Mouse (Mus musculus): Measurements from ENCODE around the gene Tmem91. TPM values are rescaled to one million over a fixed set of nuclear protein-coding genes. Genes with fewer than 3 reads are reported as not detected.
A peak's percentile ranks its signal among the peaks of the same experiment; 100 is the strongest.

Gene Tmem91
- polyA plus RNA-seq, 1 experiment from 2014 or later, result 3.4 TPM

DNA sequence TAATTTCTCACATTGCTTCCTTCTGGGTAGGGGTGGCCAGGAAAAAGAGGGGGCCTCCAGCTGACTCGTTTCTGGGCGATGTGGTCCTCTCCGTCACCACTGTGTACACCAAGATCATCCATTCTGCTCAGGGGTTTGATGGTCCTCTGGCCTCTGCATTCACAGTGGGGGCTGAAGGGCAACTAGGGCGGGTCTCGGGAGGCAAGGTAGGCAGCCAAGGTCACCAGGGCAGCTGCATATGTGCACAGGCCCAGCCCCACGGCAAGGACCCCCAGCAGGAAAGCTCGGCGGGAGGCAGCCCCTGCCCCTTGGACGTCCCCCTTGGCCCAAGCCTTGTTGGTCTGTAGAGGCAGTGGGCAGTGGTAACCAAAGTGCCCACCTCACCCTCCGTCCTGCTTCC is 5.8 kb downstream of the Tmem91 start:
- no peak overlapping the region for H3K27ac ChIP-seq (replicated peaks)
- no peaks in the 10 kb centered on the region for H3K9me3 ChIP-seq (replicated peaks)
- H3K27me3 ChIP-seq, result peaks cover 12% of the 10 kb centered on the region
- WGBS, result 84% methylated on average over 10 of the region's 10 CpGs
- ATAC-seq (ENCODE audit: insufficient number of reproducible peaks, low FRiP score, low TSS enrichment, low read depth), result no peak
- H3K4me3 ChIP-seq (replicated peaks), result no peak overlapping the region
- H3K4me2 ChIP-seq (replicated peaks), result no peak overlapping the region
- H3K36me3 ChIP-seq, result peaks cover 50% of the 10 kb centered on the region
- H3K9ac ChIP-seq, result no peak overlapping the region
- H3K4me1 ChIP-seq, result no peaks in the 10 kb centered on the region

DNA sequence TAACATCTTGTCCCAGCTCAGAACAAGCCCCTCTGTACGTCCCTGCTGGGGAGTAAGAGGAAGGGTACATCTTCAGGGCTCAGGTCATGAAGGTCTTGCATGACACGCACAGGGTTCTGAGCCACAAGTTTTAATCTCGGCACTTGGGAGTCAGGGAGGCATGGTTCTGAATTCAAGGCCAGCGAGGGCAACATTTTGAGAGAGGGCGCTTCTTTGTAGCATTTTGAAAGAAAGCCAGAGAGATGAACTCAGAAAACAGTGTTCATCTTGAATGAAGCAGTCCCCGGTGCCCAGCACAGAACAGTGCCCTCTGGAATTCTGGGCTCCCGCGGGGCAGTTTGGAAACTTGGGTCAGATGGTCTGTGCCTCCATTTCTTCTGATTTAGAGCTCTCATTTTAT is 8.6 kb downstream of the Tmem91 start:
- no peak overlapping the region for H3K4me2 ChIP-seq (replicated peaks)
- H3K4me1 ChIP-seq, result no peaks in the 10 kb centered on the region
- H3K4me3 ChIP-seq (replicated peaks), result no peak overlapping the region
- 94% methylated on average over 8 of the region's 8 CpGs for WGBS
- no peaks in the 10 kb centered on the region for H3K27me3 ChIP-seq
- no peaks in the 10 kb centered on the region for H3K9me3 ChIP-seq (replicated peaks)
- no peak overlapping the region for H3K27ac ChIP-seq (replicated peaks)
- peaks cover 66% of the 10 kb centered on the region for H3K36me3 ChIP-seq
- H3K9ac ChIP-seq, result no peak overlapping the region
- no peak for ATAC-seq (ENCODE audit: insufficient number of reproducible peaks, low FRiP score, low TSS enrichment, low read depth)

DNA sequence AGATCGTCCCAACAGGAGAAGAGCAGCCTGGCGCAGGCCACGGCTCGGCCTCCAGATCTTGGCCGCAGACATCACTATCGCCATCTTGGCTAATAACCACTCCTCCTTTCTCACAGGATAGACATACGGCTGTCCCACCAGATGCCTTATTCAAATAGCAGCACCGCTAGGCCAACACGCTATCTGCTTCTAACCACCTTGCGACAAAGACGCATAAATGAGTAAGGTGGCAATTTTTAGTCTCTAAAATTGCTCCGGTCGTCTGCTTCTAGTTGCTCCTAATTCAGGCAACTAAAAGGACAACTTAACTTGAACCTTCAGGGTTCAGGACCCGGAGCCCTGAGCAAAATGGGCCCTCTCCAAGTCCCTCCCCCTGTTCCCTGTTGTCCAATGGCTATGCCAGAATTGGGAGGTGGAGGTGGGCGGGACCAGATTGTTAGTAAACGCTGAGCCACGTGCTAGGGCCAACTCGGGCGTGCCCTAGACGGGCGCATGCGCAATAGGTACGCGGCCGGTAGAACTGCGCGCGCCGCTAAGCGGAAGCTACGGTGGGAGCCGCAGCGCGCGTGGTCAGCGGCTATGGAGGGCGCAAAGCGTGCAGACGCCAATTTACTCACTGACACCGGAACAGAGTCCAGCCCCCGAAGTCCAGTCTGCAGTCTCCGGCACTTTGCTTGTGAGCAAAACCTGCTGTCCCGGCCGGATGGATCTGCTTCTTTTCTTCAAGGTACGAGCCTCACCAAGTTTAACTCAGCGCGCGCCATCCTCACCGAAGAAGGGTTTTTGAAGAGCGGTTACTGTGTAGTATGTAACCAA is 16.1 kb downstream of the Tmem91 start, which contains the start of the genes Bckdha and Exosc5:
Gene Bckdha (minus strand): TSS at position 325 of the 816 bp plus-strand sequence.
Gene Exosc5 (plus strand): TSS at position 508 of the 816 bp plus-strand sequence.
- peaks cover 31% of the 10 kb centered on the region for H3K4me1 ChIP-seq
- under 1% methylated on average over 50 of the region's 50 CpGs for WGBS
- H3K27me3 ChIP-seq, result no peaks in the 10 kb centered on the region
- peak within 1 kb of the TSS; percentile 69 for H3K9ac ChIP-seq
- peaks cover 13% of the 10 kb centered on the region for H3K36me3 ChIP-seq
- ATAC-seq (ENCODE audit: insufficient number of reproducible peaks, low FRiP score, low TSS enrichment, low read depth), result peak; percentile 98
- peak within 1 kb of the TSS; percentile 77 for H3K4me2 ChIP-seq (replicated peaks)
- H3K4me3 ChIP-seq (replicated peaks), result peak within 1 kb of the TSS; percentile 72
- H3K27ac ChIP-seq (replicated peaks), result peak within 1 kb of the TSS; percentile 74
- H3K9me3 ChIP-seq (replicated peaks), result no peaks in the 10 kb centered on the region

DNA sequence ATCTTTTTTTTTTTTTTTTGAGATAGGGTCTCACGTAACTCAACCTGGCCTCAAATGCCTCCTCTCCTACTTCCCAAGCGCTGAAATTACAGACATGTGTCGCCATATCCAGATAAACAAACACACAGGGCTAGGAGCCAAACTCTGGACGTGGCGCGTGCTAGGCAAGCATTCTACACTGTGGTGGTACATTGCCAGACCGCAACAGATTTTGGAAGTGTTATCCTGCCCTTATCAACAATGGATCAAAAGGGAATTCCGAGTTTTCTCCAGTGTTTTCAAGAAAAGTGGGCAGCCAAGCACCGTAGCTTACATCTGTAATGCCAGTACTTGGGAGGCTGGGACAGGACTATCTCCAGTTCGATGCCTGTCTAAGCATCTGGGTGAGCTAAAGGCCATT is 17.2 kb downstream of the Tmem91 start:
- peaks cover 4% of the 10 kb centered on the region; the same call in 1 of the 2 replicates for H3K36me3 ChIP-seq
- no peaks in the 10 kb centered on the region for H3K27me3 ChIP-seq
- 34% methylated on average over 10 of the region's 10 CpGs for WGBS
- peak overlapping the region; percentile 77 for H3K4me2 ChIP-seq (replicated peaks)
- peak overlapping the region; percentile 69 for H3K9ac ChIP-seq
- ATAC-seq (ENCODE audit: insufficient number of reproducible peaks, low FRiP score, low TSS enrichment, low read depth), result no peak
- H3K9me3 ChIP-seq (replicated peaks), result no peaks in the 10 kb centered on the region
- no peak overlapping the region for H3K27ac ChIP-seq (replicated peaks)
- peak overlapping the region; percentile 72 for H3K4me3 ChIP-seq (replicated peaks)
- peaks cover 31% of the 10 kb centered on the region for H3K4me1 ChIP-seq

DNA sequence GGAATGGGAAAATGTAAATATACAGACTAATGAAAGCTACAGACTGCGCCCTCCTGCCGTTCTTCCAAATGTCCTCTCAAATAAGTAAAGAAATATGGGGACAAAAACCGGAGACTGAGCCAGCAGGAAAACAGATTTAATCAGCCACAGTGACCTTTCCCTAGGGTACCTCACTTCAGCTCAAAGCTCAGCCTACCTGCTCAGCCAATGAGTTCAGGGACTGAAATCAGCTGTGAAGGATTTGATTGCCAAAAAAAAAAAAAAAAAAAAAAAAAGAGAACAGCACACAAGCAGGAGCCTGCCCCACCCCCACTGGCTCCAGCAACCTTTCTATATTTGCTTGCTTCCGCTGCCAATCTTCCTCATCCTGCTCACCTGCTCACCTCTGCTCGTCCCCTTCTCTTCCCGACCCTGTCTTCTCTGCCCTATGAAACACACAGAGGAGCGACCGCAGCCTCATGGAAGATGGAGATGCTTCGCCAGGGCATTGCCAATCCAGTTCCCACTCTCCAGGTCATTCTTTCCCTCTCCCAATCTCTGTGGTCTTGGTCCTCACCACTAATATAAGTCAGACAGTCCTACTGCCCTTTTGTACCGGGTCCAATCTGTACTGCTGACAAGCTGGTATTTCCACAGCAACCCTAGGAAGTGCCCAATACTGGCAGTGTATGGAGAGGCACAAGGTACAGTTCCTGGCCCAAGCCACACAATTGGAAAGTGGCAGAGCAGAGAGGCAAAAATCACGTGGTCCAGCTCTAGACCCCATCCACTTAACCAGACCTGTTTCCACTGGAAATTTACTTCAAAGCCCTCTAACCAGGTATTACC is 19.2 kb downstream of the Tmem91 start:
- peaks cover 31% of the 10 kb centered on the region for H3K4me1 ChIP-seq
- H3K36me3 ChIP-seq, result no peaks in the 10 kb centered on the region
- H3K4me2 ChIP-seq (replicated peaks), result no peak overlapping the region
- no peak overlapping the region for H3K9ac ChIP-seq
- WGBS, result 76% methylated on average over 11 of the region's 11 CpGs
- no peaks in the 10 kb centered on the region for H3K9me3 ChIP-seq (replicated peaks)
- no peaks in the 10 kb centered on the region for H3K27me3 ChIP-seq
- H3K27ac ChIP-seq (replicated peaks), result no peak overlapping the region
- no peak overlapping the region for H3K4me3 ChIP-seq (replicated peaks)
- ATAC-seq (ENCODE audit: insufficient number of reproducible peaks, low FRiP score, low TSS enrichment, low read depth), result no peak

DNA sequence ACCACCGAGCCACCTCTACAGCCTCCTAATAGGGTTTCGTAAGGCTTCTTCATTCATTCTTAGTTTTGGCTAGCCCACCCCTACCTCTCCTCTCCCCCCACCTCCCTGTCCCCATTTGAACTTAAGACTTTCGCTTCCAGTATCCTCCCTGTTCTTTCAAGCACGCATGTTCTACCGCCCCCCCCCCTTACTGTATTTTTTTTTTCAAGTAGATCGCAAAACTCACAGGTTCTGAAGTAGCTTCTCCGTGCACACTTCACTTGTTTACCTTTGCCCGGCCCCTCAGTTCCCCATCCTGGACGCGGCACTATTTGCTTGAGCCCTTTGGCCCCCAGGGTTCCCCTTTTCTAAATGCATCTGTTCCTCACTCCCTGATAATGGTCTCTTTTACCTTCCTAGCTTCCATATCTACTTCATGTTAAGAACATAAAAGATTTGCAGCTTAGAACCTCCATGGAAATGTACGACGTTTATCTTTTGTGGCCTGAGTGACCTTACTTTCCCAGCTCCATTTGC is 22.7 kb downstream of the Tmem91 start:
- no peak overlapping the region for H3K4me2 ChIP-seq (replicated peaks)
- H3K4me3 ChIP-seq (replicated peaks), result no peak overlapping the region
- no peak overlapping the region for H3K9ac ChIP-seq
- peaks cover 15% of the 10 kb centered on the region; the same call in 1 of the 2 replicates for H3K4me1 ChIP-seq
- H3K27me3 ChIP-seq, result no peaks in the 10 kb centered on the region
- no peaks in the 10 kb centered on the region for H3K9me3 ChIP-seq (replicated peaks)
- H3K36me3 ChIP-seq, result 0 out of 2 replicates have a peak, but pooled peaks cover 2% of the 10 kb centered on the region
- 87% methylated on average over 12 of the region's 12 CpGs for WGBS
- no peak overlapping the region for H3K27ac ChIP-seq (replicated peaks)
- no peak for ATAC-seq (ENCODE audit: insufficient number of reproducible peaks, low FRiP score, low TSS enrichment, low read depth)

DNA sequence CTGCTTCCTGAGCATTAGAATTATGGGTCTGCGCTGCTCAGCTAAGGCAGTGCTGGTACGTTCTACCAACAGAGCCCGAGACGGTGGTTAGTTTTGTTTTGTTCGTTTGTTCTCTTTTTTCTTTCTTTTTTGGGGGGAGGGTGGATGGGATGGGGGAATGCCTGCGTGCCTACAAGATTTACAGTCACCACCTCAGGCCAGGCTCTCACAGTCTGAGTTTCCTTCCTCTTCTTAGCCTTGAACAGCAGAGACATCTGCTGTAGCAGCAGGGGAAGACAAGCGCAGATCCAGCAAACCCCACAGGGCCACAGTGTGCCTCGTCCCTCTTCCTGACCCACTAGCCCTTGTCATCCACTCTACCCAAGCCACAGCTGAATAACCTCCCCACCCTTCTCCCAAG is 23.7 kb downstream of the Tmem91 start:
- H3K4me2 ChIP-seq (replicated peaks), result no peak overlapping the region
- H3K9ac ChIP-seq, result no peak overlapping the region
- no peak overlapping the region for H3K27ac ChIP-seq (replicated peaks)
- H3K36me3 ChIP-seq, result 0 out of 2 replicates have a peak, but pooled peaks cover 2% of the 10 kb centered on the region
- H3K4me1 ChIP-seq, result 0 out of 2 replicates have a peak, but pooled peaks cover 6% of the 10 kb centered on the region
- H3K9me3 ChIP-seq (replicated peaks), result no peaks in the 10 kb centered on the region
- no peak for ATAC-seq (ENCODE audit: insufficient number of reproducible peaks, low FRiP score, low TSS enrichment, low read depth)
- no peaks in the 10 kb centered on the region for H3K27me3 ChIP-seq
- 84% methylated on average over 8 of the region's 8 CpGs for WGBS
- no peak overlapping the region for H3K4me3 ChIP-seq (replicated peaks)

DNA sequence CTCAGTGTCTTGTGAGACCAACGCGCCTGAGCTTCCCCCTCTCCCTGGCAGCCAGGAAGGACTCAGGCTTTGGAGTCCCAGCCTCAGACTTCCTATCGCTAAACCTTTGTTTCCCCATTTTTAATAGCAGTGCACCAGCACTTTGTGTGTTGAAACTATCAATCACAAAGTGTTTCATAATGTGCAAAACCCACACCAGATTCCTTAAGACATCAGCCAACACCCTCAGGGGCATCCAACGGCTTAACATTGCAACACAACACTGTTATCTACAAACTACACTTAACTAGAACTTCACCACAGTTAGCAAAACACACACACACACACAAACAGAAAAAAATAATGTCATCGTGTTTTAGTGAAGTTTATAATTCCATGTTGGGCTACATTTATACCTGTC is 25.1 kb downstream of the Tmem91 start:
- Histone ChIP-seq H3K36me3 (0 out of 2 replicates have a peak, but pooled peaks cover 2% of the 10 kb centered on the region), H3K4me3 (replicated peaks) (no peak overlapping the region), H3K9ac (no peak overlapping the region), H3K27ac (replicated peaks) (no peak overlapping the region), H3K27me3 (no peaks in the 10 kb centered on the region), H3K4me1 (0 out of 2 replicates have a peak, but pooled peaks cover 6% of the 10 kb centered on the region), H3K9me3 (replicated peaks) (no peaks in the 10 kb centered on the region), H3K4me2 (replicated peaks) (no peak overlapping the region)
- WGBS, result 53% methylated on average over 5 of the region's 5 CpGs
- ATAC-seq (ENCODE audit: insufficient number of reproducible peaks, low FRiP score, low TSS enrichment, low read depth), result no peak

DNA sequence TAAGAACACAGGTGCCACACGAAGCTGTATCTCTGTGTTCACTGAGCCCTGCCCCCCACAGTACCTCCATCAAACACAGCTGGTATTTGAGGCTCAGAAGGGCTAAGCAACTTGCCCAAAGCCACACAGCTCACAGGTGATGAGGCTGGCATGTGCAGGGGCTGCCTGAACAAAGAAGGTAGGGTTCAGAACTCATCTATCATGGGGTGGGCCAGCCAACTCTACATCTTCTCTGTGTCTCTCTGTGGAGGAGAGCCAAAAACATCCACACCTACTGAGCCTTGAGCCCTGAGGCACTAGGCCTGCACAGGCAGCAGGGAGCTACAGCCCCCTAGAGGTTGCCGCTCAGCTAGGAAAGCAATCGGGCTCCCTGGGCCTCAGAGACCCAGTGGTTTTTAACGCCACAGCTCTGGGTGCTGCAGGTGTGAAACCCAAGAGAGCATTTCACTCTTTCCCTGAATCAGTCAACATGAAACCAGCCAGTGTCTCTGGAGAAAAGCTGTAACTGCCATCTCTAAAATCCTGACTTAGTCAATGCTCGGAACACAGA is 27.3 kb downstream of the Tmem91 start:
- WGBS, result 41% methylated on average over 5 of the region's 5 CpGs

DNA sequence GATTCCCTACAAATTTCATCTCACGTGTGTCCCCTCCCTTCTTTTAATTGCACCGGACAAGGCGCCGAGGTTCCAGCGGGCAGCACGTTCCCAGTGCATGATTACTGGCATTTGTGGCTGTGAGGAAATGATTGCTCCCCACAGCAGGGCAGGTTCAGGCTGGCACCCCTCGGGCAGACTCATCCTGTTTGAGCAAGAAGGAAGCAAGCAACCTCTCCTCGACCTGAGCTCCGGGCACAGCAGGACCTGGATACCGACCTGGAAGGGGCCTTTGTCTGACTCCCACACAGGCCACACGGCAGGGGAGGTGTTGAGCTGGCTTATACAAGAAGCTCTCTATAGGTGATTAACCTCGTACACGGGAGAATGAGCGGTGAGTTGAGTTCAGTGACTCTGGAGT is 29.9 kb downstream of the Tmem91 start:
- Histone ChIP-seq H3K27me3 (no peaks in the 10 kb centered on the region), H3K9ac (no peak overlapping the region), H3K27ac (replicated peaks) (no peak overlapping the region), H3K4me2 (replicated peaks) (no peak overlapping the region), H3K36me3 (0 out of 2 replicates have a peak, but pooled peaks cover 6% of the 10 kb centered on the region), H3K4me1 (0 out of 2 replicates have a peak, but pooled peaks cover 6% of the 10 kb centered on the region), H3K4me3 (replicated peaks) (no peak overlapping the region), H3K9me3 (replicated peaks) (no peaks in the 10 kb centered on the region)
- ATAC-seq (ENCODE audit: insufficient number of reproducible peaks, low FRiP score, low TSS enrichment, low read depth), result no peak
- 46% methylated on average over 14 of the region's 14 CpGs for WGBS

More for the DNA sequence above, 27.3 kb downstream of the Tmem91 start:
- H3K4me2 ChIP-seq (replicated peaks), result no peak overlapping the region
- H3K9ac ChIP-seq, result no peak overlapping the region
- H3K27me3 ChIP-seq, result no peaks in the 10 kb centered on the region
- H3K4me3 ChIP-seq (replicated peaks), result no peak overlapping the region
- no peak for ATAC-seq (ENCODE audit: insufficient number of reproducible peaks, low FRiP score, low TSS enrichment, low read depth)
- H3K9me3 ChIP-seq (replicated peaks), result no peaks in the 10 kb centered on the region
- H3K4me1 ChIP-seq, result 0 out of 2 replicates have a peak, but pooled peaks cover 6% of the 10 kb centered on the region
- no peak overlapping the region for H3K27ac ChIP-seq (replicated peaks)
- H3K36me3 ChIP-seq, result 0 out of 2 replicates have a peak, but pooled peaks cover 2% of the 10 kb centered on the region
